Mouse (Mus musculus): ENCODE data around the gene Ano8.

DNA sequence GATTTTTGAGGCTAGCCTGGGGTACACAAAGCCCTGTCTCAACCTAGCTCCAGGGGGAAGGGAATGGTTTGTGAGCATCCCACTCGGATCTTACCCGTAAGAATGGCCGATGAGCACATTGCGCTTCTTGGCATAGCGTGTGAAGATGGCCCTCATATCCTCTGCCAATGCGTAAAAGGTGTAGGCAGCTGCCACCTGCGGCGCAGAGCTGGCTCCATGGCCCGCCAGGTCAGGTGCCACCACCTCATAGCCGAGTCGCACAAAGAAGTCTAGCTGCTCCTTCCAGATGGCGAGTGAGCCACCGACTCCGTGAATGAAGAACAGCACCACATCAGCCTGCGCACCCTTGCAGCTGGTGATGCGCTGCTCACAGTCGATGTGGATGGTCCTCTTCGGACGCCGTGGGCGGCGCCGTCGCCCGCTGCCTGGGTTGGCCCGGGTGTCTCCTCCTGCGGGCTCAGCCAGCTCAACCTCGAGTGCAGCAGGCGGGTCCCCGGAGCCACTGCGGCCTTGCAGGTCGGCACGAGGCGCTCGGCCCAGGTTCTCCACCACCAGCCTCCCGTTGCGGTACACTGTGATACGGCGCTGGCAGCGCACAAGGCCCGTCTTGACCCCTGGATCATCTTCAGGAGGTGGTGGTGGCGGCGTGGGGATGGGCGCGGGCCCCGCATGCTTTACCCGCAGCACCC is 24.5 kb downstream of the Ano8 start:
- TF ChIP-seq POLR2A (IDR thresholded peaks at IDR 0.05; ENCODE audit: extremely low read depth, insufficient read depth, low read length): no peak
- no peak for TF ChIP-seq CTCF (IDR thresholded peaks at IDR 0.05; ENCODE audit: low read depth, low read length)
